Comparison of ENCODE assay signal across 17 mouse cellular contexts in the genomic region with DNA sequence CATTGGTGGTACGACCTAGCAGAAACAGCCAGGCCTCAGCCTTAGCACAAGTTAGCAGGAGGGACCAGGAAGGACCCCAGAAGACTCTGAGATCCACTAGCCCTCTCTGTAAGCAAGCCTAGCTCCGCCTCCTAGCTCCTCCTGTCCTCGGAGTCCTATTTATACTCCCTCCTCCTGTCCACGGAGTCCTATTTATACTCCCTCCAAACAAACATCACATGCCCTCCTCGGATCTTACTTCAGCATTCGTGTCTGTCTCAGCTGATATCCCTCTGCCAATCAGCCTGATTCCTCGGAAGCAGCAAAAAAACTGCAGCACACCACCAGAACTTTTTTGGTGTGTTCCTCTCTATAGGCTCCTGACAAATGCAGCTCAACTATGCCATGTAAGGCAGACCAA. TPM values are rescaled to one million over a fixed set of nuclear protein-coding genes. Genes with fewer than 3 reads are reported as not detected.
DNase-seq lines count a peak whose midpoint lies in the region; ATAC-seq and TF ChIP-seq lines count a peak whose summit lies in the region.
"Had no signal": no experiment of that assay in that cellular context is flagged by ENCODE, and none has a peak within 500 bp of the region (broad histone marks: within the 10 kb centered on the region; RNA-seq: fewer than 3 reads in every experiment).

No protein-coding gene starts in this region.

- TF ChIP-seq CTCF in heart, adult 2 months (IDR thresholded peaks at IDR 0.05): no peak
- no peak for TF ChIP-seq CTCF in lung, adult 2 months (IDR thresholded peaks at IDR 0.05; ENCODE audit: insufficient read depth, low read length)

- no peak overlapping the region for H3K9ac ChIP-seq in heart, adult 2 months (ENCODE audit: low read depth, low read length)
- H3K9ac ChIP-seq in lung, embryonic 16.5 days (ENCODE audit: low read length): no peak overlapping the region
- H3K9ac ChIP-seq: embryonic facial prominence, embryonic 15.5 days; limb, embryonic 12.5 days; liver, postnatal 0 days; neural tube, embryonic 12.5 days had no signal

- 25% methylated on average over 7 of the region's 7 CpGs for WGBS in heart, adult 2 months
- WGBS in lung, embryonic 16.5 days: 27% methylated on average over 7 of the region's 7 CpGs
- WGBS in lung, adult 2 months: 44% methylated on average over 7 of the region's 7 CpGs

- TF ChIP-seq EP300 in heart, adult 2 months (IDR thresholded peaks at IDR 0.05; ENCODE audit: insufficient read depth, low read depth, low read length): no peak

- DNase-seq in heart, adult 2 months: peak in 1 of 2 experiments; percentile 13
- no peak for DNase-seq in heart, adult 9 months (ENCODE audit: low spot score in 2 of 2)
- DNase-seq in lung, adult 2 months: no peak
- DNase-seq in brain, adult 2 months (ENCODE audit: low read depth, low spot score): peak; percentile 31
- peak; percentile 11 for DNase-seq in retina, embryonic 14.5 days (ENCODE audit: low spot score)
- DNase-seq in cerebellum, adult 18-20 months: no peak
- DNase-seq: cerebellum, postnatal 14 days; embryo, embryonic 11 days; kidney, adult 2 months; kidney, postnatal 25 days; layer of hippocampus, adult 9-11 months; liver, postnatal 0 days; thymus, postnatal 36 days had no signal

- TF ChIP-seq POLR2A in heart, adult 2 months (IDR thresholded peaks at IDR 0.05; ENCODE audit: insufficient read depth, low read depth, low read length): no peak
- TF ChIP-seq POLR2A in lung, adult 2 months (IDR thresholded peaks at IDR 0.05; ENCODE audit: borderline replicate concordance, extremely low read depth, low read depth, low read length): no peak

- H3K9me3 ChIP-seq in lung, embryonic 16.5 days (ENCODE audit: control insufficient read depth, low read length): no peaks in the 10 kb centered on the region
- H3K9me3 ChIP-seq: embryonic facial prominence, embryonic 15.5 days; limb, embryonic 12.5 days; neural tube, embryonic 12.5 days had no signal

- H3K4me3 ChIP-seq in heart, adult 2 months: no peak overlapping the region
- H3K4me3 ChIP-seq in lung, embryonic 16.5 days (ENCODE audit: low read length): no peak overlapping the region
- H3K4me3 ChIP-seq in lung, adult 2 months (replicated peaks; ENCODE audit: extremely low read depth, low read depth, low read length): no peak overlapping the region
- H3K4me3 ChIP-seq: embryonic facial prominence, embryonic 15.5 days; limb, embryonic 12.5 days; neural tube, embryonic 12.5 days had no signal

- no peaks in the 10 kb centered on the region for H3K79me2 ChIP-seq in heart, adult 2 months (replicated peaks; ENCODE audit: control insufficient read depth, insufficient read depth, low read length)

- intact Hi-C loops in heart, adult 2 months (cut with DNase I): no loop called here

- peak overlapping the region; percentile 33 for H3K27ac ChIP-seq in heart, adult 2 months
- H3K27ac ChIP-seq in lung, embryonic 16.5 days (ENCODE audit: low read length): 0 out of 2 replicates have a peak overlapping the region, but pooled peaks have one; percentile 40
- H3K27ac ChIP-seq: embryonic facial prominence, embryonic 15.5 days; limb, embryonic 12.5 days; neural tube, embryonic 12.5 days had no signal

- no peaks in the 10 kb centered on the region for H3K27me3 ChIP-seq in heart, adult 2 months (ENCODE audit: control insufficient read depth, insufficient read depth, low read length)
- no peaks in the 10 kb centered on the region for H3K27me3 ChIP-seq in lung, embryonic 16.5 days (ENCODE audit: control insufficient read depth, insufficient read depth, low read depth, low read length)
- H3K27me3 ChIP-seq: embryonic facial prominence, embryonic 15.5 days; limb, embryonic 12.5 days; neural tube, embryonic 12.5 days had no signal

- H3K4me2 ChIP-seq in lung, embryonic 16.5 days (ENCODE audit: low read depth, low read length): no peak overlapping the region
- H3K4me2 ChIP-seq: embryonic facial prominence, embryonic 15.5 days; limb, embryonic 12.5 days; neural tube, embryonic 12.5 days had no signal

- ATAC-seq in lung, embryonic 16.5 days (ENCODE audit: low read depth): no peak

- H3K36me3 ChIP-seq in heart, adult 2 months (ENCODE audit: control insufficient read depth, insufficient read depth, low read length): no peaks in the 10 kb centered on the region
- H3K36me3 ChIP-seq in lung, embryonic 16.5 days (ENCODE audit: control insufficient read depth, insufficient read depth, low read length): peaks cover 20% of the 10 kb centered on the region

- no peaks in the 10 kb centered on the region; the same call in 1 of the 2 replicates for H3K4me1 ChIP-seq in heart, adult 2 months (ENCODE audit: control insufficient read depth, insufficient read depth, low read length)
- H3K4me1 ChIP-seq in lung, embryonic 16.5 days (replicated peaks; ENCODE audit: control insufficient read depth, insufficient read depth, low read length): peaks cover 13% of the 10 kb centered on the region; the same call in 1 of the 2 replicates
- H3K4me1 ChIP-seq in lung, adult 2 months (ENCODE audit: control insufficient read depth, insufficient read depth, low read length): no peaks in the 10 kb centered on the region

RNA-seq across cellular contexts. Expression of gene Eid3, which starts 32.5 kb away (rescaled TPM):
- under 1 TPM; 0.45 to 0.63 TPM for total RNA-seq in heart, adult 2 months (2021)
- 0.18 and 0.21 TPM in 2 replicates for polyA plus RNA-seq in heart, adult 2 months (2012; rRNA removed)
- polyA plus RNA-seq in lung, embryonic 16.5 days (2015; fragmentation: Nextera tagmentation; extraction: Ambion mirVana): 0.23 and 0.26 TPM in 2 replicates
- polyA plus RNA-seq in lung, adult 2 months (2012; rRNA removed): 0.28 and 0.37 TPM in 2 replicates
- polyA plus RNA-seq: liver, postnatal 0 days had no signal

Comparison
In these comparisons a context has a peak if more than half of its experiments do, and no peak if none do; other contexts are left out.
1. DNase-seq: peak in brain, adult 2 months (single experiment) and retina, embryonic 14.5 days (single experiment); none in heart, adult 9 months (0 of 2), lung, adult 2 months (single experiment) and cerebellum, adult 18-20 months (0 of 2).